Mouse (Mus musculus) heart, embryonic 10.5 days (tissue): ENCODE measurements around the gene Styx. TPM values are rescaled to one million over a fixed set of nuclear protein-coding genes. Genes with fewer than 3 reads are reported as not detected.
"Not testable (repeated sequence)": the region's sequence is repeated elsewhere in the genome, so short reads cannot be mapped to it uniquely, and the experiment has no call there.

ENCODE experiments used
- DNase-seq: peaks from one replicate; pipeline ENCODE4 v3.0.0-alpha.2; 2017; ENCODE audit warnings: low spot score
- H3K27ac ChIP-seq: fragments of 300-500 bp; sonication (generic); 2 replicates; pipeline ENCODE4 v1.5.1; 2016; ENCODE audit warnings: mild to moderate bottlenecking
- H3K27me3 ChIP-seq: fragments of 300-500 bp; sonication (generic); 2 replicates; pipeline ENCODE4 v1.6.1; 2016; ENCODE audit warnings: mild to moderate bottlenecking; ENCODE audit not compliant: poor library complexity, insufficient read depth, severe bottlenecking
- H3K36me3 ChIP-seq: fragments of 300-500 bp; sonication (generic); 2 replicates; pipeline ENCODE4 v1.6.1; 2016; ENCODE audit warnings: mild to moderate bottlenecking, moderate library complexity
- H3K4me1 ChIP-seq: fragments of 300-500 bp; sonication (generic); 2 replicates; pipeline ENCODE4 v1.6.1; 2016; ENCODE audit warnings: mild to moderate bottlenecking
- H3K4me3 ChIP-seq: fragments of 300-500 bp; sonication (generic); 2 replicates; pipeline ENCODE4 v1.5.1; 2016; ENCODE audit warnings: mild to moderate bottlenecking, moderate library complexity
- H3K9me3 ChIP-seq: fragments of 300-500 bp; sonication (generic); 2 replicates; pipeline ENCODE4 v1.6.1; 2016; ENCODE audit warnings: mild to moderate bottlenecking, moderate library complexity
- WGBS: fragments of 180-500 bp; shearing (Covaris S2); methylation state at CpG from one replicate; pipeline ENCODE4 v1.1.7; 2016; 5-methylcytosine and 5-hydroxymethylcytosine counted together
- polyA plus RNA-seq: library from polyadenylated mRNA; unstranded; fragments of >200 nt; fragmentation: Nextera tagmentation; extraction: Ambion mirVana; gene quantifications from 2 replicates; pipeline ENCODE4 v1.2.1, GENCODE M21; 2016

Styx gene
- polyA plus RNA-seq, 1 experiment from 2014 or later, result 49.6 TPM

DNA sequence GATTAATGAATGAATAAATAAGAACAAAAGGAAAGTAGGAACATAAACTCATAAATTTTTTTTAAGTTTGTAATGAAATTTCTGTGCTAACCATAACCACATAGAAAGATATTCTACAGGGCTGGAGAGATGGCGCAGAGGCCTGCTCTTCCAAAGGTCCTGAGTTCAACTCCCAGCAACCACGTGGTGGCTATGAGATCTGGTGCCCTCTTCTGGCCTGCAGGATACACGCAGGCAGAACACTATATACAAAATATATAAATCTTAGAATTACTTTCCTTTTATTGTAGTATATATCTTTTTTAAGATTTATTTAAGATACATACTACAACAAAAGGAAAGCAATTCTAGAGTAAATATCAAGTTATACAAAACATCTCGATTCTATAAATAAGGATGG, 32.0 kb downstream of the Styx start:
- H3K36me3 ChIP-seq, result peaks cover 48% of the 10 kb centered on the region
- 82% methylated on average over 4 of the region's 4 CpGs for WGBS
- peaks cover 10% of the 10 kb centered on the region for H3K4me1 ChIP-seq
- no peaks in the 10 kb centered on the region for H3K9me3 ChIP-seq
- no peak overlapping the region for H3K27ac ChIP-seq
- no peaks in the 10 kb centered on the region for H3K27me3 ChIP-seq
- H3K4me3 ChIP-seq, result no peak overlapping the region
- no peak for DNase-seq

DNA sequence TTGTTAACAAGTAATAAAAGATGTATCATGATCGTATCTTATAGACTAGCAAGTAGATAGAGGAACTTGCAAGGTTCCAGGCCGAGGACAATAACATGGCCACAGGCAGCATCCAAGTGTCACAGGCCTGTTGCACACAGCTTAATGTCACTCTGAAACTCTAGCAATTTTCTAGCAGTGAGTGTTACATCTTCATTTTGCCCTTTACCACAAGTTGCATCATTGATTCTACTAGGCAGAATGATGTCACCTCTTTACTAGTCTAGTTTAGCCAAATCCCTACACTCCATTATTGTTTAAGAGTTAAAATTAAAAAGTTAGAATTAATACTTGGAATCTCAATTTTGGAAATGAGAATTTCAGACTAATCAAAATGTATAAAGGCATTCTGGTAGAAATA, 34.7 kb downstream of the Styx start:
- no peak overlapping the region for H3K4me3 ChIP-seq
- no peaks in the 10 kb centered on the region for H3K9me3 ChIP-seq
- H3K27me3 ChIP-seq, result no peaks in the 10 kb centered on the region
- H3K27ac ChIP-seq, result no peak overlapping the region
- H3K36me3 ChIP-seq, result peaks cover 25% of the 10 kb centered on the region
- peaks cover 14% of the 10 kb centered on the region for H3K4me1 ChIP-seq
- no peak for DNase-seq
- WGBS, result 91% methylated on average over 2 of the region's 2 CpGs

DNA sequence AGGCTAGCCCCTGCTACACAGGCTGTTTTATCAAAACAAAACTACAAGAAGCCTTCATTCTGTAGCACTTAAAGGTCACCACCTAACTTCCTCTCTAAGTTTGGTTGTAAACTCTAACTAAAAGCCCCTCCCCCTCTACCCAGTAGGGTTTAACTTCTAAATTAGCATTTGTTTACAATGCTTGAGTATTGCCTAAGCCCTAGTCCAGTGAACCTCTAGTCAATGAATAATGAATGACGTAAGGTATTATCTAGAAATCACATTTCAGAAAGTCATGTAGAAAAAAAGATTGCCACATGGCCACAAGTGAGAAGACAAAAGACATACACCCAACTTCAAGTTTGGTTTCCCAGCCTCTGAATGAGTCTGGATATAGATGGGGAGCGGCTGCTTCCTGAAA, 36.6 kb downstream of the Styx start:
- H3K4me3 ChIP-seq, result peak overlapping the region; percentile 81
- WGBS, result 20% methylated on average over 2 of the region's 2 CpGs
- no peaks in the 10 kb centered on the region for H3K9me3 ChIP-seq
- peak overlapping the region; percentile 95 for H3K27ac ChIP-seq
- H3K4me1 ChIP-seq, result peaks cover 14% of the 10 kb centered on the region
- H3K36me3 ChIP-seq, result peaks cover 12% of the 10 kb centered on the region
- DNase-seq, result no peak
- no peaks in the 10 kb centered on the region for H3K27me3 ChIP-seq

DNA sequence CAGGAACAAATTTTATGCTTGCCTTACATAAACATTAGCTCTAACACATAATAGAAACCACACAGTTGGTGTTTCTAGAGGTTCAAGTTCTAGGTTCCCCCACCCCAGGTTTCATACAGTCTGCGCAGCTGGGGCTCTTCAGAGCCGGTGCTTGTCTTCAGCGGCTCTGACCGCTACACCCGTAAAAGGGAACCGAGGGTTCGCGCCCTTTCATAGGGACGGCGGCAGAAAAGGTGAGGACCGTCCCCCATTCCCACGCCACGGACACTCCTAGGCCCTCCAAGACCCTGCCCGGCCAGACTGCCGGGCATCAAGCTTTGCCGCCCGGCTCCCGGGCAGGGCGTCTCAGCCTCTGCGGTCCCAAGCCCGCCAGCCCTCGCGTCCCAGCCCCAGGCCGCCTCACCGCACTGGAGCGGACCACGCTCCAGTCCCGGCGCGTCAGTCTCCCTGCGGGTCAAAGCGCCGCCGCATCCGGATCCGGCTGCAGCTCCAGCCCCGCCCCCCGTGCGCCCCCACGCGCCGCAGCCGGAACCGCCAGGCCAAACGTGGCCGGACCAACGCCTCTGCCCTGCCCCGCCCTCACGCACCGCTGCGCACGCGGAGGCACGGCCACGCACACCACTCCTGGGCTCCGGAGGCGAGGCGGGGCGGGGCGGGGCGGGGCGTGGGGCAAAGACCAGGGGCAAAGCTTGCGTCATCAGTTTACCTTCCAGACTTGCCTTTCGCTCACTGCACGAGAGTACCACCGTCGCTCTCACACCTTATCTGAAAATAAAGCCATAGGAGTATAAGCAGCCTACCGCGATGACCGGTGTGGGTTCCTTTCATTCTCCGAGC, 37.7 kb downstream of the Styx start:
- Histone ChIP-seq H3K36me3 (0 out of 2 replicates have a peak, but pooled peaks cover 4% of the 10 kb centered on the region), H3K27ac (peak overlapping the region; percentile 95), H3K4me1 (peaks cover 14% of the 10 kb centered on the region), H3K9me3 (no peaks in the 10 kb centered on the region), H3K4me3 (peak overlapping the region; percentile 81), H3K27me3 (no peaks in the 10 kb centered on the region)
- peak; percentile 96 for DNase-seq
- under 1% methylated on average over 64 of the region's 71 CpGs for WGBS

DNA sequence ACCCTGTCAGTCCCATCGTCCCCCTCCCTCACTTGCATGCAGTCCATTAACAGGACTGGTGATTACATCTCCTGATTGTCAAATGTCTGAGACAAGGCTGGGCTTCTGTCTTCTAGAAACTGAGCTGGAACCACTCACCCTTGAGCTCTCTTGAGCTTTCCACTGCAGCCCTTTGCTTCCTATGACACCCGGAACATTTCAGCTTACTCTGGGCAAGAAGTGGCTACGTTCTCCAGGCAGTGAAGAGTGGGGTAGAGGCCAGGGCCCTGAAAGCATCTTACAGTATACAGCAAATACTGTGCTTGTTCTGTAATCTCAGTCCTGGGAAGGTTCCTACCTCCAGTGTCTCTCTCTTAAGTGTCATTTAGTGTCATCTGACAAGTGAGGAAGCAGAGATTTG, 38.3 kb downstream of the Styx start:
- no peaks in the 10 kb centered on the region for H3K9me3 ChIP-seq
- no peak for DNase-seq
- H3K27ac ChIP-seq, result peak overlapping the region; percentile 95
- no peaks in the 10 kb centered on the region for H3K27me3 ChIP-seq
- peaks cover 14% of the 10 kb centered on the region for H3K4me1 ChIP-seq
- 0 out of 2 replicates have a peak, but pooled peaks cover 4% of the 10 kb centered on the region for H3K36me3 ChIP-seq
- WGBS, result 22% methylated on average over 3 of the region's 3 CpGs
- peak overlapping the region; percentile 81 for H3K4me3 ChIP-seq

DNA sequence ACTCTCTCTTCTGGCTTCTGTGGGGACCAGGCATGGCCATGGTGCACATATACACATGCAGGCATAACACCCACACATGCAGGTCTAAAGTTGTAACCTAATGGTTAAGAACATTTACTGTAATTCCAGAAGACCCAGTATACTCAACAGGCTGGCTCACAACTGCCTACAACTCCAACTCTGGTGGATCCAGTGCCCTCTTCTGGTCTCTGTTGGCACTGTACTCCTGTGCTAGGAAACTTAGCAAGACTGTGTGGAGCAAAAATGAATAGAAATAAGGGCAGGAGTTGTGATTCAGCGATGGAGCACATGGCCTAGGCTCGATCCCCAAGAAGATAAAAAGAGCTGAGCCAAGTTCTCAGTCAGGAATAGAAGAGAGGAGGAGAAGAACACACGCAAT, 48.9 kb downstream of the Styx start:
- H3K4me1 ChIP-seq, result no peaks in the 10 kb centered on the region
- WGBS, result 79% methylated on average over 3 of the region's 3 CpGs
- H3K27ac ChIP-seq, result no peak overlapping the region
- no peak for DNase-seq
- H3K9me3 ChIP-seq, result no peaks in the 10 kb centered on the region
- no peaks in the 10 kb centered on the region for H3K36me3 ChIP-seq
- no peak overlapping the region for H3K4me3 ChIP-seq
- H3K27me3 ChIP-seq, result no peaks in the 10 kb centered on the region

DNA sequence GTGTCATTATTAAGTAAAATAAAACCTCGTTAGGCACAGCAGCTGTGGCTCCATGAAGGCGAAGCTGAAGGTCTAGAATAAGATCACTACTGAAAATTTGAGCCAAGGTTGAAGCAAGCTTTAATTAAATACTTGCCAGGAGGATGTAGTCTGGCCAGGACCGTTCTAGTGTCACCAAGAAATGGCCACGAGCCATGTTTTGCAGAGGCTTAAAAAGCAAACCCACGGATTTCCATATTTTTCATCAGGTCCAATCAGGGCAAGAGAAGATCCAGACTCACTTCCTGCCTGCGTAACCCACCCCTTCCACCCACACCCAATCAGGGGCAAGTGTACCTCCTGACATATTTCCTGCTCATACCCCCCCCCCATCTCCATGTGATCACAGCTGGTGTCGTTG, 52.8 kb downstream of the Styx start:
- H3K4me1 ChIP-seq, result no peaks in the 10 kb centered on the region
- no peaks in the 10 kb centered on the region for H3K36me3 ChIP-seq
- no peak overlapping the region for H3K4me3 ChIP-seq
- WGBS, result 83% methylated on average over 7 of the region's 7 CpGs
- H3K9me3 ChIP-seq, result no peaks in the 10 kb centered on the region
- H3K27ac ChIP-seq, result no peak overlapping the region
- DNase-seq, result no peak
- H3K27me3 ChIP-seq, result no peaks in the 10 kb centered on the region

DNA sequence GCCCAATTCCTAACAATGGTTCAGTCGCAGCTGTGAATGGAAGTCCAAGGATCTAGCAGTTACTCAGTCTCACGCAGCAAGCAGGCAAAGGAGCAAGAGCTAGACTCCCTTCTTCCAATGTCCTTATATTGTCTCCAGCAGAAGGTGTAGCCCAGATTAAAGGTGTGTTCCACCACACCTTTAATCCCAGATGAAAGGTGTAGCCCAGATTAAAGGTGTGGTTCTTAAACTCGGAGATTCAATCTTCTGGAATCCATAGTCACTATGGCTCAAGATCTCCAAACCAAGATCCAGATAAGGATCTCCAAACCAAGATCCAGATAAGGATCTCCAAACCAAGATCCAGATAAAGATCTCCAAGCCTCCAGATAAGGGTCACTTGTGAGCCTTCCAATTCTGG, 53.9 kb downstream of the Styx start, which contains the start of gene Gnpnat1:
TSS of gene Gnpnat1 (minus strand) at position 101 of the 400 bp plus-strand sequence.
- H3K36me3 ChIP-seq, H3K27ac ChIP-seq, DNase-seq, H3K4me1 ChIP-seq, H3K9me3 ChIP-seq, H3K27me3 ChIP-seq, H3K4me3 ChIP-seq: not testable (repeated sequence)
- WGBS, result 84% methylated on average over 2 of the region's 3 CpGs

DNA sequence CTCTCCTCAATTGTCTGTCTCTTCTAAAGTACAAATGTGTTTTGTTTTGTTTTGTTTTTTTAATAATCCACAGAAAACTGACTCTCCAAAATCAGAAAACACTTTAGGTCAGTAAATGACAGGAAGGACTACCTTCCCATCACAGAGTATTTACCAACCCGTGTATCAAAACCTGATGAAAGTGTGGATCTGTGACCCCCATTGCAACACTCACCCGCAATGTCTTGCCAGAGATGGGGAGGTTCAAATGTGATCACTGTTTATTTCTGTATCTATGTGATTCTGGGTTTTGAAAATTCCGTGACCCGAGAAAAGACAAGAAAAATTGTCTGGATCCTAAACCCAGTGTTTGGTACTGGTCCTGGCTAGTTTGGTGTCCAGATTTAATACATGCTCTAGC, 65.4 kb downstream of the Styx start:
- WGBS, result 80% methylated on average over 4 of the region's 4 CpGs

DNA sequence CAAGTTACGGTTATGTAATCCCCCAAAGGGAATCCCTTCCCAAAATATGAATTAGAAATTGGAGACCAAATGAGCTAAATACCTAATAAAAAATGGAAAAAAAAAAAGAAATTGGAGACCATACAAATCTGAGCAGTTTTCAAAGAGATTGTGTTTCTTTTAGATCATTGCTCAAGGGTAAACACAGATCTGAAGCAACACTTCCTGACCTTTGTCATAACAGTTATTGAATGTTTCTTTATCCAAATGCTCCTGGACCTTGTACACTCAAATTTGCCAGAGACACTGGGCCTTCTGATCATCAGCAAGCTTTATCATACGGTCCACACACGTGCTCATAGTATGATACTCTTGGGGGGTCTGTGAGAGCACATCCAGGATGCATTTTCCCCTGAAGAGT, 67.7 kb downstream of the Styx start:
- WGBS, result 78% methylated on average over 3 of the region's 3 CpGs
- no peaks in the 10 kb centered on the region for H3K4me1 ChIP-seq
- no peak overlapping the region for H3K27ac ChIP-seq
- no peak overlapping the region for H3K4me3 ChIP-seq
- H3K36me3 ChIP-seq, result no peaks in the 10 kb centered on the region
- H3K27me3 ChIP-seq, result no peaks in the 10 kb centered on the region
- DNase-seq, result no peak
- H3K9me3 ChIP-seq, result no peaks in the 10 kb centered on the region

More for the DNA sequence above, 65.4 kb downstream of the Styx start:
- no peaks in the 10 kb centered on the region for H3K9me3 ChIP-seq
- no peaks in the 10 kb centered on the region for H3K4me1 ChIP-seq
- H3K36me3 ChIP-seq, result no peaks in the 10 kb centered on the region
- no peak for DNase-seq
- H3K4me3 ChIP-seq, result no peak overlapping the region
- H3K27me3 ChIP-seq, result no peaks in the 10 kb centered on the region
- no peak overlapping the region for H3K27ac ChIP-seq

DNA sequence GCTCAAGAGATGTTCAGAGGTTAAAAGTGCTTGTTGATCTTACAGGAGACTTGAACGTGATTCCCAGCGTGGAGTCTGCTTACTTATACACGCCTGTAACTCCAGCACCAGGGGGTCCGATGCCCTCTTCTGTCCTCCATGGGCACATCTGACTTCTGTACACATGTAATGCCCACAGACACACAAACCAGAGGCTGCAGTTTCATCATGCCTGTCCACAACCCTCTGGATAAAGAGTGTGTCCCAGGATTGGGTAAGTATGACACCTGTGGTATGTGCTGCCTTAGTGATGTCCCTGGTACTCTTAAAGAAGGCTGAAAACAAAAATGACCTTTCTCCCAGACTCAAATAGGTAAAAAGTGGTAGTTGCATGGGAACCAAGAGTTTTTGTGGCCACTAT, 68.4 kb downstream of the Styx start:
- no peak for DNase-seq
- Histone ChIP-seq H3K4me1 (no peaks in the 10 kb centered on the region), H3K27me3 (no peaks in the 10 kb centered on the region), H3K9me3 (no peaks in the 10 kb centered on the region), H3K36me3 (no peaks in the 10 kb centered on the region), H3K27ac (no peak overlapping the region), H3K4me3 (no peak overlapping the region)
- WGBS, result 67% methylated on average over 4 of the region's 4 CpGs

DNA sequence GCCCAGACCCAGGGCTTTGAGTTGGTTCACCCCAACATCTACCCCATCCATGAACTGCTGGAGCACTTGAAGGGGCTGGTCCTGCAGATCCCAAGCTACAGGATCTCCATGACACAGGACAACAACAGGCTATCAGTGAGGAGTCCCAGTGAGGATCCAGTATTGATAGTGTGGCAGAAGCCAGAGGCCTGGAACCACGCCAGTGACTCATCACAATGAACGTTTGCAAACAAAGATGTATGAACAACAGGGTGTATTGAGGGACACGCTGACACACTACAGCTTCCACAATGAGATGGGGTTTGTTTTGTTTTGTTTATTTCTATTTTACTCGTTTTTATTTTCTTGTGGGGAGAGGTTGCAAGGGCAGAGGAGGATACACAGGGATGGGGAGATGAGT, 71.5 kb downstream of the Styx start:
- no peak for DNase-seq
- H3K9me3 ChIP-seq, result peaks cover 3% of the 10 kb centered on the region; the same call in 1 of the 2 replicates
- no peaks in the 10 kb centered on the region for H3K4me1 ChIP-seq
- H3K27ac ChIP-seq, result no peak overlapping the region
- 65% methylated on average over 4 of the region's 4 CpGs for WGBS
- H3K4me3 ChIP-seq, result no peak overlapping the region
- H3K27me3 ChIP-seq, result no peaks in the 10 kb centered on the region
- H3K36me3 ChIP-seq, result no peaks in the 10 kb centered on the region

DNA sequence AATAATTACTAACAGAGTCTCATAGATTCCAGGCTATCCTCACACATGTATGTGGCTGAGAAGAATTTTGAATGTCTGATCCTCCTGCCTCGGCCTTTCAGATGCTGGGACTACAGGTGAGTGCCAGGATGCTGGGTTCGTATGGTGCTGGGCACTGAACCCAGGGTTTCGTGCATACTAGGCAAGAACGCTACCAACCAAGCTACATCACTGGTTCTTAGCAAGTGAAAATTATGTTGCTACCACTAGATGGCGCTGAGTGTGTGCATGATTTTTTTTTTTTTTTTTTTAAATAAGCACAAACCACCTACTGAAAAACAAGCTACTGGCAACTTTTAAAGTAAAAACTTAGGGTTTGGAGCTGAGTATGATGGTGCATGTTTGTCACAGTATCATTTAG, 72.3 kb downstream of the Styx start:
- no peaks in the 10 kb centered on the region for H3K4me1 ChIP-seq
- H3K27me3 ChIP-seq, result no peaks in the 10 kb centered on the region
- WGBS, result 11% methylated on average over 5 of the region's 5 CpGs
- DNase-seq, result no peak
- no peak overlapping the region for H3K27ac ChIP-seq
- no peak overlapping the region for H3K4me3 ChIP-seq
- H3K9me3 ChIP-seq, result peaks cover 3% of the 10 kb centered on the region; the same call in 1 of the 2 replicates
- no peaks in the 10 kb centered on the region for H3K36me3 ChIP-seq
